Mouse (Mus musculus) heart, embryonic 12.5 days (tissue): ENCODE data around the gene Fmnl2. TPM values are rescaled to one million over a fixed set of nuclear protein-coding genes. Genes with fewer than 3 reads are reported as not detected.

Source experiments
- ATAC-seq: fragments of 200-750 bp; cut with Nextera tagmentation; 2 replicates; pipeline ENCODE4 v1.8.0; 2017; ENCODE audit warnings: moderate TSS enrichment, moderate library complexity; ENCODE audit not compliant: insufficient number of reproducible peaks, low FRiP score
- H3K27ac ChIP-seq: fragments of 300-500 bp; sonication (generic); 2 replicates; pipeline ENCODE4 v1.5.1; 2016; ENCODE audit warnings: mild to moderate bottlenecking, moderate library complexity; ENCODE audit not compliant: poor library complexity, severe bottlenecking
- H3K27me3 ChIP-seq: fragments of 300-500 bp; sonication (generic); replicated peaks from 2 replicates; pipeline ENCODE4 v1.6.1; 2016; ENCODE audit warnings: mild to moderate bottlenecking, moderate library complexity
- H3K36me3 ChIP-seq: fragments of 300-500 bp; sonication (generic); 2 replicates; pipeline ENCODE4 v1.6.1; 2016; ENCODE audit warnings: mild to moderate bottlenecking, moderate library complexity
- H3K4me1 ChIP-seq: fragments of 300-500 bp; sonication (generic); replicated peaks from 2 replicates; pipeline ENCODE4 v1.6.1; 2016; ENCODE audit warnings: mild to moderate bottlenecking
- H3K4me2 ChIP-seq: fragments of 300-500 bp; sonication (generic); 2 replicates; pipeline ENCODE4 v1.6.1; 2016; ENCODE audit warnings: mild to moderate bottlenecking, moderate library complexity
- H3K4me3 ChIP-seq: fragments of 300-500 bp; sonication (generic); 2 replicates; pipeline ENCODE4 v1.5.1; 2016; ENCODE audit warnings: mild to moderate bottlenecking
- H3K9ac ChIP-seq: fragments of 300-500 bp; sonication (generic); 2 replicates; pipeline ENCODE4 v1.6.1; 2016; ENCODE audit warnings: mild to moderate bottlenecking, moderate library complexity
- H3K9me3 ChIP-seq: fragments of 300-500 bp; sonication (generic); replicated peaks from 2 replicates; pipeline ENCODE4 v1.6.1; 2016; ENCODE audit warnings: mild to moderate bottlenecking, moderate library complexity
- WGBS: fragments of 180-500 bp; shearing (Covaris S2); methylation state at CpG from one replicate; pipeline ENCODE4 v1.1.7; 2016; 5-methylcytosine and 5-hydroxymethylcytosine counted together
- polyA plus RNA-seq: library from polyadenylated mRNA; unstranded; fragments of >200 nt; fragmentation: Nextera tagmentation; extraction: Ambion mirVana; gene quantifications from 2 replicates; pipeline ENCODE4 v1.2.1, GENCODE M21; 2016

The Fmnl2 gene
- polyA plus RNA-seq, 1 experiment from 2014 or later: 1.1 TPM

- 84% methylated on average over 5 of the region's 5 CpGs for WGBS
- Histone ChIP-seq H3K4me3 (no peak overlapping the region), H3K4me2 (no peak overlapping the region), H3K4me1 (no peaks in the 10 kb centered on the region), H3K9me3 (no peaks in the 10 kb centered on the region), H3K27me3 (no peaks in the 10 kb centered on the region), H3K9ac (no peak overlapping the region), H3K27ac (no peak overlapping the region), H3K36me3 (no peaks in the 10 kb centered on the region)
- ATAC-seq: no peak
Observed at GRCm38 (mm10) chr2:52915536-52915935, 57.9 kb downstream of the Fmnl2 start.

GRCm38 (mm10) chr2:52918094-52918493, 60.4 kb downstream of the Fmnl2 start:
- Histone ChIP-seq H3K27ac (no peak overlapping the region), H3K4me1 (no peaks in the 10 kb centered on the region), H3K27me3 (no peaks in the 10 kb centered on the region), H3K4me2 (no peak overlapping the region), H3K9ac (no peak overlapping the region), H3K9me3 (no peaks in the 10 kb centered on the region), H3K36me3 (no peaks in the 10 kb centered on the region), H3K4me3 (no peak overlapping the region)
- peak; percentile 57; the same call in 1 of the 2 replicates for ATAC-seq
- 50% methylated on average over 5 of the region's 5 CpGs for WGBS

GRCm38 (mm10) chr2:52920701-52921435, 63.2 kb downstream of the Fmnl2 start:
- no peak for ATAC-seq
- Histone ChIP-seq H3K27ac (no peak overlapping the region), H3K4me1 (no peaks in the 10 kb centered on the region), H3K36me3 (no peaks in the 10 kb centered on the region), H3K9ac (no peak overlapping the region), H3K4me3 (no peak overlapping the region), H3K27me3 (no peaks in the 10 kb centered on the region), H3K4me2 (no peak overlapping the region), H3K9me3 (no peaks in the 10 kb centered on the region)
- WGBS: 75% methylated on average over 5 of the region's 5 CpGs

- Histone ChIP-seq H3K27ac (no peak overlapping the region), H3K4me3 (no peak overlapping the region), H3K4me2 (no peak overlapping the region), H3K9ac (no peak overlapping the region), H3K36me3 (no peaks in the 10 kb centered on the region), H3K27me3 (no peaks in the 10 kb centered on the region), H3K9me3 (no peaks in the 10 kb centered on the region), H3K4me1 (peaks cover 9% of the 10 kb centered on the region)
- ATAC-seq: no peak
- WGBS: 77% methylated on average over 3 of the region's 3 CpGs
Observed at GRCm38 (mm10) chr2:52925062-52925461, 67.4 kb downstream of the Fmnl2 start.

DNA sequence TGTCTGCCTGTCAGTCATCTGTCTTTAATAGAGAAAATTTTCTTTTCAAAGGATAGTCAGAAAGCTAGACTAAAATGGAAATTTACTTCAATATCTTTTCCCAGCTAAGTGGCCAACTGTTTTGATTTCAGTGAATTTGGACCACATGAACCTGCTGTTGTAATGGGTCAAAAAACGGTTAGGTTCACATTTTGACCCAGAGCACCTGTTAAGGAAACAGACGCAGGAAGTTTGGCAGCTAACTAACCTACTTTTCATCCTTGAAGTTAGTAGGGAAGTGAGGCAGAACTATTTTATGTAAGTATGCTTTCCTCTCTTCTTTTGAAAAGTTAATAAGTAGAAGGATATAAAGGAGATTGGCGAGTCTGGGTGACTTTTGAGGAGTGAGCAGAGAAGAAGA, 69.7 kb downstream of the Fmnl2 start:
- Histone ChIP-seq H3K27me3 (no peaks in the 10 kb centered on the region), H3K36me3 (no peaks in the 10 kb centered on the region), H3K9ac (no peak overlapping the region), H3K9me3 (no peaks in the 10 kb centered on the region), H3K4me2 (no peak overlapping the region), H3K4me1 (peaks cover 15% of the 10 kb centered on the region), H3K4me3 (no peak overlapping the region), H3K27ac (no peak overlapping the region)
- no peak for ATAC-seq
- WGBS: 65% methylated on average over 3 of the region's 3 CpGs

DNA sequence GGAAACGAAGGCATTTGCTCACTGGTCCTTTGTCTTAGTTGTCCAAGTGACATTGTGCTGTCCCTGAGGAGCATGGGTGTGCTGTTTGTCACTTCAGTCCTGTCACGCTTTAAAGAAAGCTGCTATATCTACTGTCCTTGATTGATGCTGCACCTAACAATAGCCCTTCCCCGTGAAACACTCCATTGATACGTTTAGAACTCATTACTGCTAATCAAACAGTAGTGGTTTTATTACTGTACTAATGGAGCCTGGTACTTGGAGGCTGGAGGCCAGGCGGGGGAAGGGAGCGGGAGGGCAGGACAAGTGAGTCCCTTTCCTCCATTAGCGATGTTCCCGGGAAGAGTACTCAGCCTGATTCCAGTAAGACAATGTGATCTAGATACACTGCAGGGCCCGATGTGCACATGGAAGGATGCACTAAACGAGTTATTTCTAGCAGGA, 70.2 kb downstream of the Fmnl2 start:
- Histone ChIP-seq H3K4me2 (no peak overlapping the region), H3K4me1 (peaks cover 15% of the 10 kb centered on the region), H3K36me3 (no peaks in the 10 kb centered on the region), H3K9ac (no peak overlapping the region), H3K9me3 (no peaks in the 10 kb centered on the region), H3K27ac (no peak overlapping the region), H3K4me3 (no peak overlapping the region), H3K27me3 (no peaks in the 10 kb centered on the region)
- no peak for ATAC-seq
- WGBS: 33% methylated on average over 10 of the region's 10 CpGs

DNA sequence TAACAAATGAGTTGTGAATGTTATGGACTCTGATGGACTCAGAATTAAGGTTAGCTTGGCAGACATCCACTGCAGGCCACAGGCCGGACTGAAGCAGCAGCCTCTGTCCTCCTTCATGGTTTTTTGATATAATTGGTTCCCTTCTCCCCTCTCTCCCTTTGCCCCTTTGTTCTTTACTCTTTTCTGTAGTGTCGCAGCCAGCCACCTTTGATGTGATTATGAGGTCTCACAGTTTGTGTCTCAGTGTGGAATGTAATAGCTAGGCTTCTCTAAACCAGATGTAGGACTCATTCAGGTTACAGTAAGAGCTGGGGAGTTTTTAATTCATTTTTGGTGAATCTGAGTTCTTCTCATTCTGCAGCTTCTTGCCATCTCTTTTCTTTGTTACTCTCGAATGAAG, 70.7 kb downstream of the Fmnl2 start:
- Histone ChIP-seq H3K36me3 (no peaks in the 10 kb centered on the region), H3K4me2 (no peak overlapping the region), H3K4me3 (no peak overlapping the region), H3K9me3 (no peaks in the 10 kb centered on the region), H3K27ac (no peak overlapping the region), H3K9ac (no peak overlapping the region), H3K4me1 (peaks cover 15% of the 10 kb centered on the region), H3K27me3 (no peaks in the 10 kb centered on the region)
- ATAC-seq: no peak
- 64% methylated on average over 3 of the region's 3 CpGs for WGBS

GRCm38 (mm10) chr2:52930106-52930868, 72.6 kb downstream of the Fmnl2 start:
- ATAC-seq: no peak
- Histone ChIP-seq H3K4me3 (no peak overlapping the region), H3K4me1 (peaks cover 15% of the 10 kb centered on the region), H3K9ac (no peak overlapping the region), H3K4me2 (no peak overlapping the region), H3K9me3 (no peaks in the 10 kb centered on the region), H3K36me3 (no peaks in the 10 kb centered on the region), H3K27ac (no peak overlapping the region), H3K27me3 (no peaks in the 10 kb centered on the region)
- WGBS: 63% methylated on average over 5 of the region's 5 CpGs

GRCm38 (mm10) chr2:52931315-52931714, 73.7 kb downstream of the Fmnl2 start:
- 85% methylated on average over 2 of the region's 2 CpGs for WGBS
- H3K9ac ChIP-seq: no peak overlapping the region
- no peak overlapping the region for H3K4me3 ChIP-seq
- no peak overlapping the region for H3K4me2 ChIP-seq
- H3K36me3 ChIP-seq: no peaks in the 10 kb centered on the region
- peaks cover 15% of the 10 kb centered on the region for H3K4me1 ChIP-seq
- no peak for ATAC-seq
- no peaks in the 10 kb centered on the region for H3K27me3 ChIP-seq
- H3K9me3 ChIP-seq: no peaks in the 10 kb centered on the region
- H3K27ac ChIP-seq: no peak overlapping the region

- Histone ChIP-seq H3K9me3 (no peaks in the 10 kb centered on the region), H3K4me2 (no peak overlapping the region), H3K36me3 (no peaks in the 10 kb centered on the region), H3K27ac (no peak overlapping the region), H3K27me3 (no peaks in the 10 kb centered on the region), H3K4me3 (no peak overlapping the region), H3K9ac (no peak overlapping the region), H3K4me1 (peaks cover 20% of the 10 kb centered on the region)
- ATAC-seq: no peak
- WGBS: 79% methylated on average over 6 of the region's 6 CpGs
Observed at GRCm38 (mm10) chr2:52935906-52936305, 78.2 kb downstream of the Fmnl2 start.

DNA sequence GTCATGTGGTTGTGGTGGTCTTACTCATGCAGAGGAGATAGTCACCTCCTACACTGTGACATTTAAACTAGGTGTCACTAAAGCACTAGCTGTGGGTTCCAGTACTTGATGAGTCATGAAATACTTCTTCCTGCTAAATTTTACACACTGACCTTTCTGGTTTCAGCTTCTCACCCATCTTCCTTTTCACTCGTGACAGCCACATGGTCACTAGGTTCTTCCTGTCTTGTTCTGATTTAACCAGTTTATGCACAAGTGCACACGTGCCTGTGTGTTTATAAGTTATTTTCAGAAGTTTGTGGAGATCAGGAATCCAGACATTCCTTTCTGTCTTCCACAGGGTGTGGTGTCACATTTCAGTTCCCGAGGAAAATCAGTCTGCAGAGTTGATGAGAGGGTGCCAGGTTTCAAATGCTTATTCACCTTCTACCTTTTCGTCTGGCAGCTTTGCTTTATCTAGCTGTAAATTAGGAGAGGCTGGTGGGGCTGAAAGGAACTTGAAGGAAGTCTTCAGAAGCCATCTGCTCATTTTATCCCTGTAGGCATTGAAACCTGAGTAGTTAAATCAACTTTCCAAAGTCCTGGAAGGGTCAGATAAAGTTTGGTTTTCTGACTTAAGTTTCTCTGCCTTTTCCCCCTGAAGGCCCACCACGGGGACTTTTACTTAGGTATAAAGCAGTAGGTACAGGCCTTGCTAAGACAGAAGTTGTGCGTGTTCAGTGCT, 80.9 kb downstream of the Fmnl2 start:
- Histone ChIP-seq H3K4me1 (peaks cover 21% of the 10 kb centered on the region), H3K9ac (no peak overlapping the region), H3K36me3 (no peaks in the 10 kb centered on the region), H3K27ac (no peak overlapping the region), H3K27me3 (no peaks in the 10 kb centered on the region), H3K9me3 (no peaks in the 10 kb centered on the region), H3K4me2 (0 out of 2 replicates have a peak overlapping the region, but pooled peaks have one; percentile 13), H3K4me3 (no peak overlapping the region)
- 12% methylated on average over 6 of the region's 6 CpGs for WGBS
- no peak; the same call in 1 of the 2 replicates for ATAC-seq
